Mouse (Mus musculus): ENCODE measurements around the gene Zfp541.

Zfp541 gene

DNA sequence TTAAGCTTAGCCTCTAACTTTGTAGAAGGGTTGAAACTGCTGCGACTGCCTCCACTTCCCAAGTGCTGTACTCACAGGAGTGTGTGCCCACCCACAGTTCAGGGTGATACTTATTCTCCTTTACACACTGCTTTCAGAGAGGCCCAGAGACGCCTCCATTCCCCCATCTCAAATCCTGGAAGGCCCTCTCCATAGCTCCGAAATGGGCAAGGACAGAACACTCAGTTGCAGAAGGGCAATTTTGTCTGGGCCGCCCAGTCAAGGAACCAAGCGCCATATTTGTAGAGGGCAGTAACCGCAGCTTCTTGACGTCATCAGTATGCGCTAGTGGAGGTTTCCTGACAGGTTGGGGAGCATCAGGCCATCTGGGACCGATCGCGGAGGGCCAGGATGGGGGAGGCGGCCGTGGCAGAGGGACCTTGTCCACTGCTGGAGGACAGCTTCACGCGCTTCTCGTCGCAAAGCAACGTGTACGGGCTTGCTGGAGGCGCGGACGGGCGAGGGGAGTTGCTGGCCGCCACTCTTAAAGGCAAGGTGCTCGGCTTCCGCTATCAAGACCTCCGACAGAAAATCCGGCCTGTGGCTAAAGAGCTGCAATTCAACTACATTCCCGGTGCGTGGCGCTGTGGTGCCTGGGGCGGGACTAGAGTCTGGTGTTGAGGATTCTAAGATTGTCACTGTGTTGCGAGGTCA, 58.1 kb downstream of the Zfp541 start, which contains the start of gene Kptn:
TSS of gene Kptn (plus strand) at position 327 of the 693 bp plus-strand sequence.
- TF ChIP-seq NANOG (IDR thresholded peaks at IDR 0.05; ENCODE audit: borderline replicate concordance, low read length) (no peak), CTCF (conservative IDR thresholded peaks at IDR 0.05; ENCODE audit: low read length) (peak; percentile 95)
- no peaks in the 10 kb centered on the region for H3K9me3 ChIP-seq (ENCODE audit: low read length)
- H3K36me3 ChIP-seq (ENCODE audit: insufficient read depth, low read length): peaks cover 55% of the 10 kb centered on the region
- H3K4me3 ChIP-seq (replicated peaks; ENCODE audit: low read length): peak within 1 kb of the TSS; percentile 95
- peaks cover 16% of the 10 kb centered on the region for H3K4me1 ChIP-seq (replicated peaks; ENCODE audit: low read depth, low read length)
- H3K27me3 ChIP-seq (ENCODE audit: insufficient read depth, low read length): no peaks in the 10 kb centered on the region

DNA sequence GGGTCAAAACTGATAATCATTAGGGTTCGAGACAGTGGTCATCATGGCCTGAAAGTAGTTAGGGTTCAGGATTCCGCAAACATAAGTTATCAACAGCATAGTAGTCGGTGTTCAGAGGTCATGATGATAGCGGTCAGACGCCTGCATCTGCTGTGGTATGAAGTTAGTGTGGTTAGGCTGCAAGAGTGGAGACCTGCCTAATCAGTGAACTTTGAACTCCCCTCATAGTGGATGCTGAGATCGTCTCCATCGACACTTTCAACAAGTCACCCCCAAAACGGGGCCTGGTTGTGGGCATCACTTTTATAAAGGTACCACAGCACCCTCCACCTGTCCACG, 58.6 kb downstream of the Zfp541 start:
- Histone ChIP-seq H3K27me3 (ENCODE audit: insufficient read depth, low read length) (no peaks in the 10 kb centered on the region), H3K9me3 (ENCODE audit: low read length) (no peaks in the 10 kb centered on the region), H3K4me1 (replicated peaks; ENCODE audit: low read depth, low read length) (peaks cover 16% of the 10 kb centered on the region), H3K4me3 (replicated peaks; ENCODE audit: low read length) (peak overlapping the region; percentile 95), H3K36me3 (ENCODE audit: insufficient read depth, low read length) (peaks cover 54% of the 10 kb centered on the region)
- TF ChIP-seq CTCF (conservative IDR thresholded peaks at IDR 0.05; ENCODE audit: low read length): no peak
- TF ChIP-seq NANOG (IDR thresholded peaks at IDR 0.05; ENCODE audit: borderline replicate concordance, low read length): no peak
- no peak for TF ChIP-seq POU5F1 (IDR thresholded peaks at IDR 0.05; ENCODE audit: borderline replicate concordance, low read length)

- no peak overlapping the region for H3K4me3 ChIP-seq (replicated peaks; ENCODE audit: low read length)
- H3K27me3 ChIP-seq (ENCODE audit: insufficient read depth, low read length): peaks cover 5% of the 10 kb centered on the region
- H3K4me1 ChIP-seq (replicated peaks; ENCODE audit: low read depth, low read length): peaks cover 15% of the 10 kb centered on the region
- peaks cover 40% of the 10 kb centered on the region for H3K36me3 ChIP-seq (ENCODE audit: insufficient read depth, low read length)
- no peak for TF ChIP-seq CTCF (conservative IDR thresholded peaks at IDR 0.05; ENCODE audit: low read length)
- TF ChIP-seq POU5F1 (IDR thresholded peaks at IDR 0.05; ENCODE audit: borderline replicate concordance, low read length): no peak
- no peak for TF ChIP-seq NANOG (IDR thresholded peaks at IDR 0.05; ENCODE audit: borderline replicate concordance, low read length)
- no peaks in the 10 kb centered on the region for H3K9me3 ChIP-seq (ENCODE audit: low read length)
Measured at GRCm38 (mm10) chr7:16125829-16126228, 64.2 kb downstream of the Zfp541 start.

GRCm38 (mm10) chr7:16128344-16128743, 66.7 kb downstream of the Zfp541 start:
- no peak for TF ChIP-seq NANOG (IDR thresholded peaks at IDR 0.05; ENCODE audit: borderline replicate concordance, low read length)
- TF ChIP-seq POU5F1 (IDR thresholded peaks at IDR 0.05; ENCODE audit: borderline replicate concordance, low read length): no peak
- no peak for TF ChIP-seq CTCF (conservative IDR thresholded peaks at IDR 0.05; ENCODE audit: low read length)
- Histone ChIP-seq H3K36me3 (ENCODE audit: insufficient read depth, low read length) (peaks cover 35% of the 10 kb centered on the region), H3K4me3 (replicated peaks; ENCODE audit: low read length) (no peak overlapping the region), H3K27me3 (ENCODE audit: insufficient read depth, low read length) (peaks cover 16% of the 10 kb centered on the region), H3K9me3 (ENCODE audit: low read length) (no peaks in the 10 kb centered on the region), H3K4me1 (replicated peaks; ENCODE audit: low read depth, low read length) (peaks cover 36% of the 10 kb centered on the region)

DNA sequence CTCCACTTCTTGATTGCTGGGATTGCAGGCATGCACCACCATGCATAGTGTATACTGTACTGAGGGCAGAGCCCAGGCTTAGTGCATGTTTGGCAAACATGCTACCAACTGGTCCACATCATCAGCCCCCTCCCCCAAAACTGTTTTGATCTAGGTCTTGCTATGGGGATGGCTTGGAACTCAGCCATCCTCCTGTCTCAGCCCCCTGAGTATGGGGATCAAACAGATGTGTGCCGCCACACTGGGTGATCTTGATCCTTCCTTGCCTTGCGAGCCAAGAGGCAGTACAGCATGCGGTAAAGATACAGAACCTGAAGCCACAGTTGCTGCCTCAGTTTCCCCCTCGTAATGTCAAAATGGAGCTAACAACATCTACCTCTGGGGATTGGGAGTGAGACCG, 67.3 kb downstream of the Zfp541 start:
- no peaks in the 10 kb centered on the region for H3K9me3 ChIP-seq (ENCODE audit: low read length)
- H3K4me1 ChIP-seq (replicated peaks; ENCODE audit: low read depth, low read length): peaks cover 39% of the 10 kb centered on the region
- peaks cover 33% of the 10 kb centered on the region for H3K36me3 ChIP-seq (ENCODE audit: insufficient read depth, low read length)
- peak overlapping the region; percentile 89 for H3K4me3 ChIP-seq (replicated peaks; ENCODE audit: low read length)
- TF ChIP-seq POU5F1 (IDR thresholded peaks at IDR 0.05; ENCODE audit: borderline replicate concordance, low read length): no peak
- no peak for TF ChIP-seq NANOG (IDR thresholded peaks at IDR 0.05; ENCODE audit: borderline replicate concordance, low read length)
- H3K27me3 ChIP-seq (ENCODE audit: insufficient read depth, low read length): peaks cover 16% of the 10 kb centered on the region

DNA sequence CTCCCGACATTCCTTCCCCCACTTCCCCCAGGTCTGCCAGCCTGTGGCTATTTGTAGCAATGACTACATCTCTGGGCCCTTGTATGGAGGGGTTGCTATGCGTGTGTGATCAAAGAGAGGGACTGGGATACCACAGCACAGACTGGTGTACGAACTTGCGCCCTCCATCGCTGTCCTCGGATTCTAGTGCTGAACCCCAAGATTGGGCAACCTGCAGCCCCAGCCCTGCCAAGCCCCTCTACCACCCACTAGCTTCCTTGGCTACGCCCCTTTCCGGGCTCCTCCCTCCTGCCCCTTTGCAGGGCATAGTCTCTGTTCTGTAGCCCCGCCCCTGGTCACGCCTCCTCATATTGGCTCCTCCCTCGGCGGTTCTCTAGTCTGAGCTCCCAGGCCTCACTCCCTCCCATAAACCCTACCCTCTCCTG, 67.8 kb downstream of the Zfp541 start, which contains the start of gene Slc8a2:
TSS of gene Slc8a2 (plus strand) at position 406 of the 425 bp plus-strand sequence.
- Histone ChIP-seq H3K36me3 (ENCODE audit: insufficient read depth, low read length) (peaks cover 30% of the 10 kb centered on the region), H3K9me3 (ENCODE audit: low read length) (no peaks in the 10 kb centered on the region), H3K4me3 (replicated peaks; ENCODE audit: low read length) (peak within 1 kb of the TSS; percentile 89), H3K4me1 (replicated peaks; ENCODE audit: low read depth, low read length) (peaks cover 39% of the 10 kb centered on the region), H3K27me3 (ENCODE audit: insufficient read depth, low read length) (peaks cover 16% of the 10 kb centered on the region)
- no peak for TF ChIP-seq CTCF (conservative IDR thresholded peaks at IDR 0.05; ENCODE audit: low read length)
- TF ChIP-seq POU5F1 (IDR thresholded peaks at IDR 0.05; ENCODE audit: borderline replicate concordance, low read length): no peak
- no peak for TF ChIP-seq NANOG (IDR thresholded peaks at IDR 0.05; ENCODE audit: borderline replicate concordance, low read length)

GRCm38 (mm10) chr7:16129846-16130691, 68.5 kb downstream of the Zfp541 start:
- Histone ChIP-seq H3K4me1 (replicated peaks; ENCODE audit: low read depth, low read length) (peaks cover 45% of the 10 kb centered on the region), H3K9me3 (ENCODE audit: low read length) (no peaks in the 10 kb centered on the region), H3K36me3 (ENCODE audit: insufficient read depth, low read length) (peaks cover 28% of the 10 kb centered on the region), H3K27me3 (ENCODE audit: insufficient read depth, low read length) (peaks cover 16% of the 10 kb centered on the region), H3K4me3 (replicated peaks; ENCODE audit: low read length) (peak overlapping the region; percentile 89)
- TF ChIP-seq NANOG (IDR thresholded peaks at IDR 0.05; ENCODE audit: borderline replicate concordance, low read length): no peak
- no peak for TF ChIP-seq CTCF (conservative IDR thresholded peaks at IDR 0.05; ENCODE audit: low read length)
- no peak for TF ChIP-seq POU5F1 (IDR thresholded peaks at IDR 0.05; ENCODE audit: borderline replicate concordance, low read length)

DNA sequence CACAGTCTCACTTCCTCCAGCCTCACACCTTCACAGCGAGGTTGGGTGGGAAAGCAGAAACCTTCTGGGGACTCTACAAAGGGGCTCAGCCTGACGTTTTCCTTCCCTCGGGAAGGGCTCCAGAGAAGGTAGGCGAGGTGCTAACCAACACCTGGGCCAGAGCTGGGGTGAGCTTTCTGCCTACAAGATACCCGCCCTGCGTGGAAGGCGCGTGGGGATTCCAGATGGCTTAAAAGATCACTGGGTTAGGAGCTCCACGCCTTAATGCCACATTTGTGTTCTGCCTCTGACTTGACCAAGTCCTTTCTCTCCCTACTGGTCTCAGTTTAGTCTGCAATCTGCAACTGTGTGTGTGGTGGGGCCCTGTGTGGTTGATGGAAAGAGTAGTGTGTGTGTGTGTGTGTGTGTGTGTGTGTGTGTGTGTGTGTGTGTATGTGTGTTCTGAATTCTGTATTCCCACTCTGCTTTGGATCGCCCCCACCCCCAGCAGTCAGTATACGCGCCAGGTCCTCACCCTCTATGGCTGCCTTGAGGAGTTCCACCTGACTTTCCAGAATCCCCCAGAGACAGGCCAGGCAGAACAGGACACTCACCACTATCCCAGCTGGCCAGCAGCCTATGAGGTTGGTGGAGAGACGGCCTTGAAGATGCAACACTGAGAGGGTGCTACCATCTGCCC, 69.5 kb downstream of the Zfp541 start:
- Histone ChIP-seq H3K4me1 (replicated peaks; ENCODE audit: low read depth, low read length) (peaks cover 46% of the 10 kb centered on the region), H3K9me3 (ENCODE audit: low read length) (no peaks in the 10 kb centered on the region), H3K4me3 (replicated peaks; ENCODE audit: low read length) (peak overlapping the region; percentile 89), H3K27me3 (ENCODE audit: insufficient read depth, low read length) (peaks cover 16% of the 10 kb centered on the region), H3K36me3 (ENCODE audit: insufficient read depth, low read length) (peaks cover 19% of the 10 kb centered on the region; the same call in 1 of the 2 replicates)
- TF ChIP-seq CTCF (conservative IDR thresholded peaks at IDR 0.05; ENCODE audit: low read length): no peak
- no peak for TF ChIP-seq POU5F1 (IDR thresholded peaks at IDR 0.05; ENCODE audit: borderline replicate concordance, low read length)
- TF ChIP-seq NANOG (IDR thresholded peaks at IDR 0.05; ENCODE audit: borderline replicate concordance, low read length): no peak
